Mouse (Mus musculus) spleen, adult 2 months (tissue): ENCODE measurements around the gene Emg1. TPM values are rescaled to one million over a fixed set of nuclear protein-coding genes. Genes with fewer than 3 reads are reported as not detected.
A peak's percentile ranks its signal among the peaks of the same experiment; 100 is the strongest.

Source experiments
- DNase-seq, 2 experiments: peaks; one replicate each; pipeline versions ENCODE4 v3.0.0 to v3.0.0-alpha.2; 2012 to 2021; ENCODE audit warnings: low spot score in 2 of 2, low read depth in 1 of 2
- H3K27ac ChIP-seq: fragments of 200-500 bp; 2 replicates; pipeline ENCODE4 v1.5.1; 2012; ENCODE audit warnings: low read length, inconsistent platforms; ENCODE audit not compliant: insufficient read depth
- H3K27me3 ChIP-seq: fragments of 200-500 bp; 2 replicates; pipeline ENCODE4 v1.6.1; 2012; ENCODE audit warnings: mild to moderate bottlenecking, moderate library complexity, low read length, inconsistent platforms; ENCODE audit not compliant: control insufficient read depth, insufficient read depth
- H3K36me3 ChIP-seq: fragments of 200-500 bp; 2 replicates; pipeline ENCODE4 v1.6.1; 2012; ENCODE audit warnings: mild to moderate bottlenecking, low read length, inconsistent platforms; ENCODE audit not compliant: control insufficient read depth, insufficient read depth
- H3K4me1 ChIP-seq: fragments of 200-500 bp; 2 replicates; pipeline ENCODE4 v1.6.1; 2011; ENCODE audit warnings: inconsistent platforms; ENCODE audit not compliant: control insufficient read depth, insufficient read depth, insufficient read length
- H3K4me3 ChIP-seq: fragments of 200-500 bp; 2 replicates; pipeline ENCODE4 v1.5.1; 2011; ENCODE audit warnings: mild to moderate bottlenecking, inconsistent platforms; ENCODE audit not compliant: insufficient read depth, insufficient read length; ENCODE audit errors: extremely low read depth
- CTCF ChIP-seq: fragments of 200-500 bp; IDR thresholded peaks from 2 replicates; pipeline ENCODE4 v1.5.1; 2011; ENCODE audit warnings: mild to moderate bottlenecking, inconsistent platforms; ENCODE audit not compliant: insufficient read depth, insufficient read length, insufficient replicate concordance; ENCODE audit errors: extremely low read depth
- POLR2A ChIP-seq: fragments of 200-500 bp; IDR thresholded peaks from 2 replicates; pipeline ENCODE4 v1.6.1; 2011; ENCODE audit warnings: low read depth, low read length, inconsistent platforms
- WGBS: fragments of 180-500 bp; shearing (Covaris S2); methylation state at CpG from one replicate; pipeline ENCODE4 v1.1.7; 2018; 5-methylcytosine and 5-hydroxymethylcytosine counted together
- polyA plus RNA-seq: library from polyadenylated mRNA; depleted of rRNA; stranded (reverse); fragments of >200 nt; gene quantifications from 2 replicates; pipeline ENCODE4 v1.2.3, GENCODE M21; 2012

The Emg1 gene
- polyA plus RNA-seq, 1 experiment: 47.9 TPM

GRCm38 (mm10) chr6:124701338-124701737, 10.6 kb downstream of the Emg1 start:
- Histone ChIP-seq H3K27ac (no peak overlapping the region), H3K4me1 (no peaks in the 10 kb centered on the region; the same call in 1 of the 2 replicates), H3K27me3 (no peaks in the 10 kb centered on the region), H3K36me3 (peaks cover 22% of the 10 kb centered on the region), H3K4me3 (no peak overlapping the region)
- peak in 1 of 2 experiments; percentile 50 for DNase-seq
- peak; percentile 15; the same call in 1 of the 2 replicates for TF ChIP-seq CTCF
- no peak for TF ChIP-seq POLR2A
- 95% methylated on average over 8 of the region's 8 CpGs for WGBS

GRCm38 (mm10) chr6:124699962-124700610, 11.9 kb downstream of the Emg1 start:
- Histone ChIP-seq H3K27me3 (no peaks in the 10 kb centered on the region), H3K36me3 (peaks cover 19% of the 10 kb centered on the region), H3K4me1 (no peaks in the 10 kb centered on the region; the same call in 1 of the 2 replicates), H3K27ac (no peak overlapping the region), H3K4me3 (no peak overlapping the region)
- WGBS: 87% methylated on average over 11 of the region's 11 CpGs
- no peak for DNase-seq
- no peak for TF ChIP-seq CTCF
- no peak for TF ChIP-seq POLR2A

GRCm38 (mm10) chr6:124699366-124699765, 12.6 kb downstream of the Emg1 start:
- H3K27me3 ChIP-seq: no peaks in the 10 kb centered on the region
- TF ChIP-seq POLR2A (no peak), CTCF (no peak)
- H3K4me3 ChIP-seq: no peak overlapping the region
- no peak overlapping the region for H3K27ac ChIP-seq
- H3K4me1 ChIP-seq: no peaks in the 10 kb centered on the region; the same call in 1 of the 2 replicates
- H3K36me3 ChIP-seq: peaks cover 13% of the 10 kb centered on the region
- no peak for DNase-seq
- WGBS: 91% methylated on average over 4 of the region's 4 CpGs

GRCm38 (mm10) chr6:124698751-124699150, 13.2 kb downstream of the Emg1 start:
- WGBS: 93% methylated on average over 6 of the region's 6 CpGs
- Histone ChIP-seq H3K4me1 (no peaks in the 10 kb centered on the region; the same call in 1 of the 2 replicates), H3K27me3 (no peaks in the 10 kb centered on the region), H3K27ac (no peak overlapping the region), H3K4me3 (no peak overlapping the region), H3K36me3 (peaks cover 9% of the 10 kb centered on the region)
- no peak for DNase-seq
- no peak for TF ChIP-seq POLR2A
- no peak for TF ChIP-seq CTCF

GRCm38 (mm10) chr6:124696441-124697150, 15.4 kb downstream of the Emg1 start:
- no peak overlapping the region for H3K27ac ChIP-seq
- H3K4me1 ChIP-seq: no peaks in the 10 kb centered on the region; the same call in 1 of the 2 replicates
- DNase-seq: no peak
- WGBS: 91% methylated on average over 7 of the region's 7 CpGs
- TF ChIP-seq CTCF (no peak), POLR2A (no peak)
- 0 out of 2 replicates have a peak, but pooled peaks cover 1% of the 10 kb centered on the region for H3K36me3 ChIP-seq
- no peaks in the 10 kb centered on the region for H3K27me3 ChIP-seq
- no peak overlapping the region for H3K4me3 ChIP-seq

GRCm38 (mm10) chr6:124694166-124694955, 17.6 kb downstream of the Emg1 start:
- TF ChIP-seq POLR2A (no peak), CTCF (no peak)
- WGBS: 62% methylated on average over 15 of the region's 15 CpGs
- H3K4me1 ChIP-seq: no peaks in the 10 kb centered on the region; the same call in 1 of the 2 replicates
- peak in 1 of 2 experiments; percentile 31 for DNase-seq
- H3K27ac ChIP-seq: peak overlapping the region; percentile 44
- no peaks in the 10 kb centered on the region for H3K27me3 ChIP-seq
- H3K4me3 ChIP-seq: no peak overlapping the region
- 0 out of 2 replicates have a peak, but pooled peaks cover 1% of the 10 kb centered on the region for H3K36me3 ChIP-seq
